Mouse (Mus musculus) liver, embryonic 15.5 days (tissue): ENCODE results near the gene A4galt. TPM values are rescaled to one million over a fixed set of nuclear protein-coding genes. Genes with fewer than 3 reads are reported as not detected.

Experiments used
- ATAC-seq: fragments of 200-750 bp; cut with Nextera tagmentation; 2 replicates; pipeline ENCODE4 v1.8.0; 2017; ENCODE audit warnings: moderate number of reproducible peaks, mild to moderate bottlenecking, moderate library complexity; ENCODE audit not compliant: insufficient read depth
- H3K27ac ChIP-seq: fragments of 300-500 bp; sonication (generic); replicated peaks from 2 replicates; pipeline ENCODE4 v1.5.1; 2015; ENCODE audit warnings: mild to moderate bottlenecking, inconsistent platforms
- H3K27me3 ChIP-seq: fragments of 300-500 bp; sonication (generic); 2 replicates; pipeline ENCODE4 v1.6.1; 2015; ENCODE audit warnings: mild to moderate bottlenecking, inconsistent platforms
- H3K36me3 ChIP-seq: fragments of 300-500 bp; sonication (generic); replicated peaks from 2 replicates; pipeline ENCODE4 v1.6.1; 2015; ENCODE audit warnings: moderate library complexity, mild to moderate bottlenecking, inconsistent platforms
- H3K4me1 ChIP-seq: fragments of 300-500 bp; sonication (generic); replicated peaks from 2 replicates; pipeline ENCODE4 v1.6.1; 2015; ENCODE audit warnings: inconsistent platforms
- H3K4me2 ChIP-seq: fragments of 300-500 bp; sonication (generic); 2 replicates; pipeline ENCODE4 v1.6.1; 2015; ENCODE audit warnings: moderate library complexity, mild to moderate bottlenecking, inconsistent platforms
- H3K4me3 ChIP-seq: fragments of 300-500 bp; sonication (generic); replicated peaks from 2 replicates; pipeline ENCODE4 v1.5.1; 2015; ENCODE audit warnings: mild to moderate bottlenecking, inconsistent platforms
- H3K9ac ChIP-seq: fragments of 300-500 bp; sonication (generic); 2 replicates; pipeline ENCODE4 v1.6.1; 2015; ENCODE audit warnings: moderate library complexity, mild to moderate bottlenecking, inconsistent platforms
- H3K9me3 ChIP-seq: fragments of 300-500 bp; sonication (generic); replicated peaks from 2 replicates; pipeline ENCODE4 v1.6.1; 2016; ENCODE audit warnings: inconsistent platforms
- WGBS: fragments of 180-500 bp; shearing (Covaris S2); methylation state at CpG from one replicate; pipeline ENCODE4 v1.1.7; 2015; ENCODE audit warnings: mixed read lengths; ENCODE audit not compliant: insufficient replicate concordance; 5-methylcytosine and 5-hydroxymethylcytosine counted together
- polyA plus RNA-seq: library from polyadenylated mRNA; unstranded; fragments of >200 nt; fragmentation: Nextera tagmentation; extraction: Ambion mirVana; gene quantifications from 2 replicates; pipeline ENCODE4 v1.2.1, GENCODE M21; 2015

A4galt gene
- polyA plus RNA-seq, 1 experiment from 2014 or later: 0.13 TPM

- Histone ChIP-seq H3K4me1 (peaks cover 14% of the 10 kb centered on the region), H3K36me3 (no peaks in the 10 kb centered on the region), H3K27ac (peak overlapping the region; percentile 24; the same call in 1 of the 2 replicates), H3K4me2 (no peak overlapping the region), H3K9me3 (no peaks in the 10 kb centered on the region), H3K4me3 (no peak overlapping the region), H3K27me3 (0 out of 2 replicates have a peak, but pooled peaks cover 4% of the 10 kb centered on the region), H3K9ac (no peak overlapping the region)
- 43% methylated on average over 9 of the region's 9 CpGs for WGBS
- no peak for ATAC-seq
Observed at GRCm38 (mm10) chr15:83224136-83224766, 27.3 kb downstream of the A4galt start.

- no peak overlapping the region for H3K4me3 ChIP-seq
- peak overlapping the region; percentile 41; the same call in 1 of the 2 replicates for H3K27ac ChIP-seq
- 38% methylated on average over 11 of the region's 11 CpGs for WGBS
- H3K9me3 ChIP-seq: no peaks in the 10 kb centered on the region
- peaks cover 14% of the 10 kb centered on the region for H3K4me1 ChIP-seq
- no peaks in the 10 kb centered on the region for H3K36me3 ChIP-seq
- H3K4me2 ChIP-seq: no peak overlapping the region; the same call in 1 of the 2 replicates
- no peak overlapping the region for H3K9ac ChIP-seq
- ATAC-seq: peak; percentile 56
- H3K27me3 ChIP-seq: 0 out of 2 replicates have a peak, but pooled peaks cover 4% of the 10 kb centered on the region
Observed at GRCm38 (mm10) chr15:83223208-83223962, 28.2 kb downstream of the A4galt start.

- no peak for ATAC-seq
- H3K4me3 ChIP-seq: no peak overlapping the region
- no peak overlapping the region for H3K9ac ChIP-seq
- H3K27ac ChIP-seq: no peak overlapping the region
- H3K4me1 ChIP-seq: peaks cover 14% of the 10 kb centered on the region
- no peaks in the 10 kb centered on the region for H3K27me3 ChIP-seq
- 45% methylated on average over 4 of the region's 4 CpGs for WGBS
- no peak overlapping the region for H3K4me2 ChIP-seq
- no peaks in the 10 kb centered on the region for H3K36me3 ChIP-seq
- H3K9me3 ChIP-seq: no peaks in the 10 kb centered on the region
Observed at GRCm38 (mm10) chr15:83221721-83222120, 29.9 kb downstream of the A4galt start.

- H3K27me3 ChIP-seq: no peaks in the 10 kb centered on the region
- H3K9ac ChIP-seq: no peak overlapping the region
- no peak for ATAC-seq
- H3K36me3 ChIP-seq: no peaks in the 10 kb centered on the region
- no peaks in the 10 kb centered on the region for H3K9me3 ChIP-seq
- peaks cover 14% of the 10 kb centered on the region for H3K4me1 ChIP-seq
- no peak overlapping the region for H3K4me3 ChIP-seq
- no peak overlapping the region for H3K27ac ChIP-seq
- H3K4me2 ChIP-seq: no peak overlapping the region
- 50% methylated on average over 9 of the region's 9 CpGs for WGBS
Observed at GRCm38 (mm10) chr15:83220368-83221013, 31.1 kb downstream of the A4galt start.

GRCm38 (mm10) chr15:83215322-83216216 lies 36.0 kb downstream of the A4galt start:
- H3K36me3 ChIP-seq: no peaks in the 10 kb centered on the region
- H3K9ac ChIP-seq: no peak overlapping the region
- H3K4me3 ChIP-seq: no peak overlapping the region
- peaks cover 8% of the 10 kb centered on the region; the same call in 1 of the 2 replicates for H3K27me3 ChIP-seq
- H3K9me3 ChIP-seq: no peaks in the 10 kb centered on the region
- H3K4me1 ChIP-seq: no peaks in the 10 kb centered on the region
- 42% methylated on average over 5 of the region's 5 CpGs for WGBS
- ATAC-seq: no peak
- no peak overlapping the region for H3K4me2 ChIP-seq
- H3K27ac ChIP-seq: no peak overlapping the region

- Histone ChIP-seq H3K27ac (no peak overlapping the region), H3K36me3 (no peaks in the 10 kb centered on the region), H3K9ac (no peak overlapping the region), H3K27me3 (peaks cover 34% of the 10 kb centered on the region), H3K4me2 (peak overlapping the region; percentile 11; the same call in 1 of the 2 replicates), H3K4me1 (peaks cover 5% of the 10 kb centered on the region; the same call in 1 of the 2 replicates), H3K4me3 (no peak overlapping the region), H3K9me3 (no peaks in the 10 kb centered on the region)
- 19% methylated on average over 11 of the region's 11 CpGs for WGBS
- ATAC-seq: no peak
Observed at GRCm38 (mm10) chr15:83210229-83210628, 41.3 kb downstream of the A4galt start.

- H3K4me3 ChIP-seq: no peak overlapping the region
- H3K4me1 ChIP-seq: peaks cover 9% of the 10 kb centered on the region; the same call in 1 of the 2 replicates
- no peaks in the 10 kb centered on the region for H3K9me3 ChIP-seq
- 12% methylated on average over 10 of the region's 10 CpGs for WGBS
- no peak overlapping the region for H3K27ac ChIP-seq
- ATAC-seq: no peak
- no peaks in the 10 kb centered on the region for H3K36me3 ChIP-seq
- H3K4me2 ChIP-seq: peak overlapping the region; percentile 11; the same call in 1 of the 2 replicates
- peaks cover 34% of the 10 kb centered on the region for H3K27me3 ChIP-seq
- H3K9ac ChIP-seq: no peak overlapping the region
Observed at GRCm38 (mm10) chr15:83209719-83210118, 41.9 kb downstream of the A4galt start.

GRCm38 (mm10) chr15:83209092-83209695 lies 42.4 kb downstream of the A4galt start:
- no peak overlapping the region for H3K9ac ChIP-seq
- peaks cover 40% of the 10 kb centered on the region for H3K27me3 ChIP-seq
- H3K4me3 ChIP-seq: no peak overlapping the region
- ATAC-seq: no peak
- peaks cover 12% of the 10 kb centered on the region; the same call in 1 of the 2 replicates for H3K4me1 ChIP-seq
- no peaks in the 10 kb centered on the region for H3K9me3 ChIP-seq
- no peak overlapping the region for H3K4me2 ChIP-seq
- WGBS: 32% methylated on average over 4 of the region's 4 CpGs
- H3K36me3 ChIP-seq: no peaks in the 10 kb centered on the region
- H3K27ac ChIP-seq: no peak overlapping the region

GRCm38 (mm10) chr15:83204731-83205451 lies 46.7 kb downstream of the A4galt start:
- Histone ChIP-seq H3K4me1 (peaks cover 12% of the 10 kb centered on the region; the same call in 1 of the 2 replicates), H3K27me3 (peaks cover 28% of the 10 kb centered on the region), H3K9ac (no peak overlapping the region), H3K4me2 (peak overlapping the region; percentile 41), H3K27ac (no peak overlapping the region), H3K36me3 (no peaks in the 10 kb centered on the region), H3K9me3 (no peaks in the 10 kb centered on the region), H3K4me3 (no peak overlapping the region)
- 18% methylated on average over 10 of the region's 10 CpGs for WGBS
- no peak for ATAC-seq
